Mouse (Mus musculus) liver, postnatal 0 days (tissue): ENCODE results near the gene Snx3. TPM values are rescaled to one million over a fixed set of nuclear protein-coding genes. Genes with fewer than 3 reads are reported as not detected.

Experiments
- ATAC-seq: fragments of 200-750 bp; cut with Nextera tagmentation; 2 replicates; pipeline ENCODE4 v1.8.0; 2017; ENCODE audit warnings: mild to moderate bottlenecking, moderate library complexity
- DNase-seq: peaks from one replicate; pipeline ENCODE4 v3.0.0-alpha.2; 2016
- H3K27ac ChIP-seq: fragments of 300-500 bp; sonication (generic); 2 replicates; pipeline ENCODE4 v1.5.1; 2014; ENCODE audit warnings: antibody characterized with exemption, moderate library complexity, mild to moderate bottlenecking, low read depth
- H3K27me3 ChIP-seq: fragments of 300-500 bp; sonication (generic); 2 replicates; pipeline ENCODE4 v1.6.1; 2014; ENCODE audit warnings: low read length, control low read depth, mixed read lengths; ENCODE audit not compliant: insufficient read depth
- H3K36me3 ChIP-seq: fragments of 300-500 bp; sonication (generic); replicated peaks from 2 replicates; pipeline ENCODE4 v1.6.1; 2014; ENCODE audit warnings: mild to moderate bottlenecking, control low read depth, low read length, moderate library complexity, mixed read lengths; ENCODE audit not compliant: insufficient read depth
- H3K4me1 ChIP-seq: fragments of 300-500 bp; sonication (generic); 2 replicates; pipeline ENCODE4 v1.6.1; 2014; ENCODE audit warnings: antibody characterized with exemption, mild to moderate bottlenecking, control low read depth; ENCODE audit not compliant: insufficient read depth
- H3K4me2 ChIP-seq: fragments of 300-500 bp; sonication (generic); 2 replicates; pipeline ENCODE4 v1.6.1; 2014; ENCODE audit warnings: low read depth, mild to moderate bottlenecking, low read length, moderate library complexity, mixed read lengths
- H3K4me3 ChIP-seq: fragments of 300-500 bp; sonication (generic); 2 replicates; pipeline ENCODE4 v1.5.1; 2014; ENCODE audit warnings: low read depth, low read length
- H3K9ac ChIP-seq: fragments of 300-500 bp; sonication (generic); replicated peaks from 2 replicates; pipeline ENCODE4 v1.6.1; 2014; ENCODE audit warnings: mild to moderate bottlenecking, moderate library complexity
- H3K9me3 ChIP-seq: fragments of 300-500 bp; sonication (generic); 2 replicates; pipeline ENCODE4 v1.6.1; 2016; ENCODE audit warnings: mild to moderate bottlenecking, control low read depth, low read length, mixed read lengths
- CTCF ChIP-seq: sonication (generic); IDR thresholded peaks from 2 replicates; pipeline ENCODE4 v1.5.1; 2016; ENCODE audit warnings: antibody characterized with exemption, low read depth
- EP300 ChIP-seq: IDR thresholded peaks from 2 replicates; pipeline ENCODE4 v1.6.1; 2016; ENCODE audit warnings: antibody characterized with exemption, low read depth, mild to moderate bottlenecking
- WGBS: fragments of 180-500 bp; shearing (Covaris S2); extraction: QIAGEN DNeasy Blood & Tissue Kit; methylation state at CpG from one replicate; pipeline ENCODE4 v1.1.7; 2014; ENCODE audit not compliant: insufficient replicate concordance; 5-methylcytosine and 5-hydroxymethylcytosine counted together
- polyA plus RNA-seq: library from polyadenylated mRNA; unstranded; fragments of >200 nt; fragmentation: Nextera tagmentation; extraction: Ambion mirVana; gene quantifications from 2 replicates; pipeline ENCODE4 v1.2.1, GENCODE M21; 2015

Gene Snx3
- polyA plus RNA-seq, 1 experiment from 2014 or later = 176 TPM

DNA sequence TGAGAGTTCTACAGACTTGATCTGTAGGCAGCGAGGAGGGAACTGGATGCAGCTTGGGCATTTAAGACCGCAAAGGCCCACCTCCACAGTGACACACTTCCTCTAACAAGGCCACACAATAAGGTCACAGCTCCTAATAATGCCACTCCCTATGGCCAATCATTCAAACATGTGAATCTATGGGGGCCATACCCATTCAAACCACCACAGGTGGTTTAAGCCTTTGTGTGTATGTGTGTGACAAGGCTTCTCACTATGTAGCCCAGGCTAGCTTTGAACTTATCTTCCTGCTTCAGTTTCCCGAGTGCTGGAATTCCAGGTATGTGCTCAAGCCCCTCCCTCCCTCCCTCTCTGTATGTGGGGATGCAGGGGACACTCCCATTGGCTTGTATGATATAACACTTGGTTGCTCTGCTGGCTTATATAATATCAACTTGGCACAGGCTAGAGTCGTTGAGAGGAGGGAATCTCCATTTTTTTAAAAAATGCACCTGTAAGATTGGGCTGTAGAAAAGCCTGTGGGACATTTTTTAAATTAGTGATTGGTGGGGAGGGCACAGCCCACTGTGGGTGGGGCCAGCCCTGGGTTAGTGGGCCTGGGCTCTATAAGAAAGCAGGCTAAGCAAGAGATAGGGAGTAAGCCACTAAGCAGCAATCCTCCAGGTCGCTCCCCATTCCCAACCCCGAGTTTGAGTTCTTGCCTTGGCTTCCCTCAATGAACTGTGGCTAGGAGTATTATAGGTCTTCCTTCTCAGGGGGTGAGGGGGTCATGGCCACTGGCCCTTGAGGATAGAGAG lies 44.1 kb downstream of the Snx3 start:
- Histone ChIP-seq H3K9me3 (no peaks in the 10 kb centered on the region), H3K36me3 (no peaks in the 10 kb centered on the region), H3K4me2 (no peak overlapping the region), H3K27me3 (0 out of 2 replicates have a peak, but pooled peaks cover 4% of the 10 kb centered on the region), H3K4me1 (no peaks in the 10 kb centered on the region), H3K27ac (no peak overlapping the region), H3K9ac (no peak overlapping the region), H3K4me3 (no peak overlapping the region)
- WGBS = 74% methylated on average over 6 of the region's 6 CpGs
- ATAC-seq (no peak), DNase-seq (no peak)
- TF ChIP-seq CTCF = no peak
- TF ChIP-seq EP300 = no peak

GRCm38 (mm10) chr10:42546507-42546906 lies 44.7 kb downstream of the Snx3 start:
- Histone ChIP-seq H3K4me1 (no peaks in the 10 kb centered on the region), H3K9ac (no peak overlapping the region), H3K36me3 (no peaks in the 10 kb centered on the region), H3K9me3 (no peaks in the 10 kb centered on the region), H3K4me3 (no peak overlapping the region), H3K27ac (no peak overlapping the region), H3K27me3 (0 out of 2 replicates have a peak, but pooled peaks cover 4% of the 10 kb centered on the region), H3K4me2 (no peak overlapping the region)
- TF ChIP-seq EP300 = no peak
- no peak for TF ChIP-seq CTCF
- 84% methylated on average over 3 of the region's 3 CpGs for WGBS
- no peak for DNase-seq
- ATAC-seq = no peak

DNA sequence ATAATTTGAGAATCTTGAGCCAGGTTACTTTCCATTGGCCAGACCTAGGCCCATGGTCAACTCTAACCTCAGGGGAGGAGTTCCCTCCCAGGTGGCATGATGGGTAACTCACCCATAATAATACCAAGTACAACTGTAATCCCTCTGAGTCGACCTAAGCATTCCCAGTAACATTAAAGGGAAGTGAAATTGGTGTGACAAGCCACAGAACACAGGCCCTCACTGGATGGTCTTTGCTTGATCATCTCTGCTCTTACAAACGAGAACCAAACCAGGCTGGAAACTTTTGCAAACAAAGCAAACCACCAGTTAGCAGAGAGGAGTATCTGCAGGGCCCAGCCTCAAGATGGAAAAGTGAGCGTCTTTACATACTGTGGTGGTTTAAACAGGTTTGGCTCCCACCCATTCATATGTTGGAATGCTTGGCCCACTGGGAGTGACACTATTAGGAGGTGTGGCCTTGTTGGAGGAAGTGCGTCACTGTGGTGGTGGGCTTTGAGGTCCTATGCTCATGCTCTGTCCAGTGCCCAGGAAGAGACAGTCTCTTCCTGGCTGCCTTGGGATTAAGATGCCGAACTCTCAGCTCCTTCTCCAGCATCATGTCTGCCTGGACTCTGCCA lies 57.9 kb downstream of the Snx3 start:
- WGBS = 66% methylated on average over 5 of the region's 5 CpGs
- Histone ChIP-seq H3K27ac (no peak overlapping the region), H3K27me3 (peaks cover 22% of the 10 kb centered on the region)

DNA sequence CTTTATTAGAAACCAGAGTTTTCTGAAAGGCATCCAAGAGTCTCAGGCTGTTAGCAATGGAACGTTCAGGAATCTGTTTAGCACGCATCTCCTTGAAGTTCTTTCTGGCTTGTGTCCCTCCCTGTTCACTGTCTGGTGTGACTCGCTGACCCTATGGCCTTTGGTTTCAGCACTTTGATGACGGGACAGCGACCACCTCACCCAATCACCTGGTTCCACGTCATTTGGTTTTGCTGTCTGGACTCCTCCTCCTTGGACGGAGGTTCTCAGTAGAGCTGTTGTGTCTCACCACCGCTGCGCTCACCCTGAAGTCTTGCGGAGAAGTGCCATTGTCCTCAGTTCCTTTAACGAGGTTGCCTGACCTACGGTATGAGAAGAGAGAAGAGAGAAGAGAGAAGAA lies 60.4 kb downstream of the Snx3 start:
- H3K27me3 ChIP-seq = peaks cover 41% of the 10 kb centered on the region
- H3K36me3 ChIP-seq = no peaks in the 10 kb centered on the region
- no peaks in the 10 kb centered on the region for H3K4me1 ChIP-seq
- no peak overlapping the region for H3K27ac ChIP-seq
- H3K9ac ChIP-seq = no peak overlapping the region
- WGBS = 2% methylated on average over 12 of the region's 12 CpGs
- peak; percentile 62 for DNase-seq
- H3K9me3 ChIP-seq = no peaks in the 10 kb centered on the region
- no peak overlapping the region for H3K4me2 ChIP-seq
- no peak overlapping the region for H3K4me3 ChIP-seq
- no peak for TF ChIP-seq CTCF
- ATAC-seq = no peak; the same call in 1 of the 2 replicates

More for the DNA sequence above, 57.9 kb downstream of the Snx3 start:
- H3K4me2 ChIP-seq = no peak overlapping the region
- H3K36me3 ChIP-seq = no peaks in the 10 kb centered on the region
- no peaks in the 10 kb centered on the region for H3K4me1 ChIP-seq
- H3K4me3 ChIP-seq = no peak overlapping the region
- DNase-seq (no peak), ATAC-seq (no peak)
- H3K9ac ChIP-seq = no peak overlapping the region
- no peak for TF ChIP-seq CTCF
- no peak for TF ChIP-seq EP300
- H3K9me3 ChIP-seq = no peaks in the 10 kb centered on the region

DNA sequence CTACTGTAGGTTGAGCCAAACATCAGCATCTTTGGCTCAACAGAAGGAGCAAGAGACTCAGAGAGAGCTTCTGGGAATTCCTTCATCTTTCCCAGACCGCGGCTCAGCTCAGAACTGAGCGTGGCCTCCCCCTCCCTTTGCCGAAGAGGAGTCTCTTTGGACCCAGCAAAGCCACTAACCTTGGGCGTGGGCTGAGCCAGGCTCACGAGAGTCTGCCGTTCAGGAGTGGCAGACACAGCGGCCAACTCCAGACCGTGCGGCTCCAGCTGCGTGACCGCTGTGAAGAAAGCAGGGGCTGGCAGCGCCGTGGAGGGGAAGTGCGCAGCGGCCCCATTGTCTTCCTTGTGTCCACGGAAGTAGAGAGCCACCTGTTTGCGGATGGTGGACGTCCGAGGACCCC lies 70.7 kb downstream of the Snx3 start:
- no peaks in the 10 kb centered on the region for H3K36me3 ChIP-seq
- no peaks in the 10 kb centered on the region for H3K9me3 ChIP-seq
- peaks cover 92% of the 10 kb centered on the region for H3K27me3 ChIP-seq
- no peak for DNase-seq
- H3K4me3 ChIP-seq = no peak overlapping the region
- H3K27ac ChIP-seq = no peak overlapping the region
- no peak overlapping the region for H3K9ac ChIP-seq
- ATAC-seq = no peak
- H3K4me2 ChIP-seq = no peak overlapping the region
- H3K4me1 ChIP-seq = no peaks in the 10 kb centered on the region
- WGBS = 4% methylated on average over 20 of the region's 20 CpGs
- TF ChIP-seq CTCF = no peak
- TF ChIP-seq EP300 = no peak

DNA sequence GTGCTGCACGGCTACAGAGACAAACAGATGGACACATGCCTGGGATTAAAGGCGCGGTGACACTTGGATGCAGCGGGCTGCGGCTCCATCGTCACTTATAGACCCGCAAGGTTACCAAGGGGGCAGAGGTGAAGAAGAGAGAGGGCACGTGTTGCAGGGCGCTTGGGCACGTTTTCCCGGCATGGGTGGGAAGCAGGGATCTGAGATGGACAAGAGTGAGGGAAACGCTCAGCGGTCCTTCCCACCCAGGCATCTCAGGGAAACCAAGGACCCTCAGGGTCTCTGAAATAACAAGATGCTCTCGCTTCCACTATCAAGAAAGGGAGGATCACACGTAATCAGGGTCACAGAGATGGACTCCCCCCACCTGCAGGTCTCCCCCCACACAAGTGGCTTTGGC lies 71.1 kb downstream of the Snx3 start:
- H3K4me1 ChIP-seq = no peaks in the 10 kb centered on the region
- ATAC-seq (no peak), DNase-seq (no peak)
- TF ChIP-seq EP300 (no peak), CTCF (no peak)
- WGBS = 4% methylated on average over 15 of the region's 15 CpGs
- H3K27me3 ChIP-seq = peaks cover 93% of the 10 kb centered on the region
- H3K9me3 ChIP-seq = no peaks in the 10 kb centered on the region
- H3K36me3 ChIP-seq = no peaks in the 10 kb centered on the region
- H3K4me3 ChIP-seq = no peak overlapping the region
- H3K27ac ChIP-seq = no peak overlapping the region
- no peak overlapping the region for H3K9ac ChIP-seq
- no peak overlapping the region for H3K4me2 ChIP-seq
